Mouse (Mus musculus) adrenal gland, postnatal 4 days (tissue): ENCODE results near the gene Chchd6. TPM values are rescaled to one million over a fixed set of nuclear protein-coding genes. Genes with fewer than 3 reads are reported as not detected.

Experiments used
- DNase-seq, 2 experiments: peaks; one replicate each; pipeline ENCODE4 v3.0.0; 2021 to 2022; ENCODE audit warnings: low spot score in 2 of 2, mixed read lengths in 2 of 2
- total RNA-seq, 2 experiments: library from RNA; stranded (reverse); gene quantifications; 2 replicates each; pipeline ENCODE4 v1.2.3; 2021

The Chchd6 gene
- total RNA-seq, 2 experiments from 2014 or later = 32.9 to 34.8 TPM

DNA sequence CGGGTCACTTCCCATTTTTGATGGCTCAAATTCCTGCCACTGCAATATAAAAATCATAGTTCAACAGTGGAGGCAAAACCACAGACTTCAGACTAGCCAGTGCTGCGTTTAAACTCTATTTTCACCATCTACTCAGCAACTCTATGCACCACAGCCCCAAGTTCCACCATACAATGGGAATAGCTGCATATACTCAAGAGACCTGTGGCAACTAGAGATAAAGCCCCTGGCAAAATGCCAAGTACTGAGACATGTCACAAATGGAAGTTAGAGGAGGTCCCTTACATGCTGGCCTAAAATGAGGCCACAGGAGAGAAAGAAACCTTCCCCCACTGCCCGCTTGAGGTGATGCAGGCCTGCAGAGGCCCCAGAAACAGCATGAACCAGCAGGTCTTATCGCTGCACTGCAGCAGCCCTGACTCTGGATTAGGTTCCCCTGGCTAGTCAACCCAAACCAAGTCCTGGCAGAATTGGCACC, 139.9 kb downstream of the Chchd6 start:
- DNase-seq = no peak

DNA sequence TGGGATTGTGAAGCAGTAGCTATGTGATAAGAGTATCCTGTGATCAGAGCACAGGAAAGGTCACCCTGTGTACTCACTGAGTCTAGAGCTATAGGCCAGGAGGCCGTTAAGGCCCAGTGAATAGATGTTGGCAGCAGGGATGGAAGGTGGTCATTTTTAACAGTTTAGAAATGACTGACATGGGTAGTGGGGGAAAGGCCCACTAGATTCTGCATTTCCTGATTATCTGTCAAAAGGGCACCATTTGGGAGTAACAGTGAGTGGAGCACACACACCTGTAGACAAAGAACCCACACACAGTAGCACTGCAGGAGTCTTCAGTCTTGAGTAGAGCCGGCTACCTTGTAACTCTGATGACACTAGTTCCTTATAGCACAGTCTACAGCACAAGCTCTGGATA, 141.0 kb downstream of the Chchd6 start:
- DNase-seq = no peak

DNA sequence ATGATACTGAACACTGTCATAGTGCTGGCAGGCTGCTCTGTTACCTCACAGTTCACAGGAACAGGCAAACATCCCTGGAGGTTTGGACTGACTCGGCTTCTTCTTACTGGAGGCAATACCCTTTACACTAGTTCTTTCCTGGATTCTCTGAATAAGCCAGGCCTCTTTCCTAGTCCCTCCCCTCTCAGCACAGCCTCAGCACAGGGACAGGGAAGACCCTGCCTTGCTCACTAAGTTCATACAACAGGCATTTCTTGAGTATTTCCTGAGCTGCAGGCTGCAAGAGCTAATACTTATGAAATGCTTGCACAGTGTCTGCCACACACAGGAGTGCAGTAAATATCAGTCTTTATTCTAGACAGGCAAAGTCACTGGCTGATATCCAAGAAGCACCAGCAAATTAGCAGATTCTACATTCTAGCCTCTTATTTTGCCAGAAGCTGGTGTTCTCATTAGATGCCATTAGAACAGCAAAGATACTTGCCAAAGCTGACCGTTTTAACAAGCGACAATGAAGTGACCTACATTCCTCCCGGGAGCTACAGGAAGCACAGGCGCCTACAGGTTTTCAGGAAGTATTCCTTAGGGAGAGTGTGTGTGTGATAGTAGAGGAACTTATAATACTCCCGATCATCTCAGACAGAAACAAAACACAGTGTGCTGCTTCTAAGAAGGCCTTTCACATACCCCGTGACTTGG, 142.3 kb downstream of the Chchd6 start:
- DNase-seq = no peak

DNA sequence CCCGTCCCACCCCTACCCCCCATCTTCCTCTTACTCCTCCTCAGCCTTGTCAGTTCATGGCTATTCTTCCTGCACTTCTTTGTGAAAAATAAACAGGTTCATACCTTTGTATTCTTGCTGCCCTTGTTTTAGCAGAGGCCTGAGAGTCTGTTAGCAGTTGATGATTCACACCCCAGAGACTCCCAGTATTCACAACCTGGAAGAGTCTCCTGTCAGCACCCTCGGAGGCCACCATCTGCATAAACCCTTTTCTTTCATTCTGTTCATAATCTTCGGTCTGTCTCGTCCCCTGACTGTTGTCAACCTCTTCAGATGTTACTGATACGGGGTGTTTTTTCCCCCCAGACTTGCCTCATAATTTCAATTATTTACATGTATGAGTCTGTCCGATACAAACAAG, 143.1 kb downstream of the Chchd6 start:
- DNase-seq = no peak

DNA sequence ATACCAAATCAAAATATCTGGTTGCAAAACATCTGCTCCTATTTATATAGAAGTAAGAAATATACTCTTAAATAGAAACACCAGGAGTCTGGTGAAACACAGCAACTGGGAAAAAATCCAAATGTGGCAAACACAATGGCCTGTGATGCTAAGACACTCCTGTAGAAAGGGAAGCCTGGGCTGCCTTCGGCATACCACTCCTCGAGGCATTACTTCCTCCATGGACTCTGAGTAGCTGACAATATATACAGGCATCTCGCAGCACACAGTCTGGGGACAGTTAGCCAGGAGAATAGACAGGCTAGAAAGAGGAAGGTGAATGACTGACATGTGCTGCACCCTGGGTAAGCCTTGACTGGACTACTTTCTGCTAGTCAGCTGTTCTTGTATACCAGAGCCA, 146.7 kb downstream of the Chchd6 start:
- DNase-seq = no peak

DNA sequence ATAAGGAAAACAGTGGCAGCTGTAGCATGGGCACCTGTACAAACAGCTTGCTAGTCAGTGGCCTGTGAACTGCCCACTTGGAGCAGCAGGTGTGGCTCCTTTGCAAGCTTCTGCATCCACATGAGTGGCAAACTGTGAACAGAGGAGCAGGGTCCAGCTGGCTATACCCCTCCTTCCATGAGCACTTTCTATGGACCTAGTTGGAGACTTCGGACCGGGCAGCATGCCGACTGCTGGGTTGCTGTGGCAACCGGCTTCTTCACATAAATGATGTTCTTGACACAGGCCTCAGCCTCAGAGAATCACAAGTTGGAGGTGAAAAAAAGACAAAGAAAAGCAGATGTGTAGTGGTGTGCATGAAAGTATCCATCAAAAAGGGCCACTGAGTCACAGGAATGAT, 154.8 kb downstream of the Chchd6 start:
- no peak for DNase-seq

DNA sequence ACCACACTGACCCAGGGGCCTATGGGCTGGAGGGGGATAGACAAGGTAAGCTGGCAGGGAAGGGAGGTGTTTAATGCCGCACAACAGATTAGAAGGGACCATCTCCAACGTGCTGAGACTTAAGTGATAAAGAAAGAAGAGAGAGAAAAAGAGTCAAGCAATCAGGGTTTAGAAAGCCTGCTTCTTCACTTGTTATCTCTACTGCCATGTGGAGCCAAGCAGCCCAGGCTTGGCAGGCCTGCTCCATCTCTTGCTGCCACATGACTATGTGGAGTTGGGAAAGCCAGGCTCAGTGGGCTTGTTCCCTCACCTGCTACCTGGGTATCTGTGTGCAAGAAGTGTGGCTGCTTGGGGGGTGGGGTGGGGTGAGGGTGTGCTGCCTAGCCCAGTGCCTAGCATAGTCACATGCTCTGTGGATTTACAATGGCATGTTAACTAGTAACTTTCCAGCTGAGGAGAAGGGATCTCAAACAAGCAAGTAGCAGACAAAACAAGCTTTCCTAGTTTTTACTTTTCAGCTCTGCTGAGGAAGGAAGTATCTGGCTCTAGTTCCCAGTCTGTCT, 163.5 kb downstream of the Chchd6 start:
- DNase-seq = no peak

DNA sequence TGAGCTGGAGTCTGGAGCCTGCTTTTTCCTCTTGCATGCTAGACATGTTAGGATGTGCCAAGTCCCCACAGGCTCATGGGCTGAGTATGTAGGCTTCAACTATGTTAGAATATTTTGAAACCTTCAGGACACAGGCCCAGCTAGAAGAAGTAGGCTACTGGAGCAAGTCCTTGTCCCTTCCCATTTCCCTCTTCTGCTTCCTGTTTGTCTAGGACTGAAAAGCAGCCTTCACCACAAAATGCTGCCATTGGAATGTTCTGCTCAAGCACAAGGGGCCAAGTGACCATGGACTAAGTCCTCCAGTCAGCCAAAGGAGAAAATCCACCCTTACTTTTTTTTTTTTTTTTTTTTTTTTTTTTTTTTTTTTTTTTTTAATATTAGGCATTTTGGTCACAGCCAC, 164.7 kb downstream of the Chchd6 start:
- no peak for DNase-seq

DNA sequence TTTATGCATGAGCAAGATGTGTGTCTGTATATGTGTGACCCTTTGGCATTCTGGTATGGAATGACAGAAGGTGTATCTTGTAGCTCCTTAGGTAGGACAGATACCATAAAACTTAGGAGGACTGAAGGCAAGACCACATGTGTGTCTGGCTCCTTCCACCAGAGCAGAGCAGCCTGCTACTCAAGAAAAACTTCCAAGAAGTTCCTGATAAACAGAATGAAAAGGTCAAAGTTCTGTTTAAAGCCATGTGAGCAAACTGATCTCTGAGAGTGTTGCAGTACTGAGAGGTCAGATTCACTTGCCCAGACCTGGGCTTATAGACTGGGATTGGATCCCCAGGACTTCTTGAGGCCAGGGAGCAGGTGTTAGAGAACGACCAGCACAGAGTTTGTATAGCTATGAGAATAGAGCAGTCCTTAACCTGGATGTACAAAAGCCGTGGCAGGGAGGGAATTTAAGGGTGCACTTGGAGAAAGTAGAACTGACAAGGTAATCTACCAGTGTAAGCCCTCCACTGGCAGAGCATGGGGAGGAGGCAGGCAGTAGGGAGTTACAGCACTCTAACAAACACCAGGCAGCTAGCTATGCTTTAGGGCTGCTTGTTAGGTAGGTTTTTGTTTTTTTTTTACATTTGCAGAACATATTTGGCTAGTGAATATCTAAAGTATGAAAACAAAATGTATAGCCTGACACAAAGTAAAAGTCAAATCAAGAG, 166.6 kb downstream of the Chchd6 start:
- DNase-seq = no peak

DNA sequence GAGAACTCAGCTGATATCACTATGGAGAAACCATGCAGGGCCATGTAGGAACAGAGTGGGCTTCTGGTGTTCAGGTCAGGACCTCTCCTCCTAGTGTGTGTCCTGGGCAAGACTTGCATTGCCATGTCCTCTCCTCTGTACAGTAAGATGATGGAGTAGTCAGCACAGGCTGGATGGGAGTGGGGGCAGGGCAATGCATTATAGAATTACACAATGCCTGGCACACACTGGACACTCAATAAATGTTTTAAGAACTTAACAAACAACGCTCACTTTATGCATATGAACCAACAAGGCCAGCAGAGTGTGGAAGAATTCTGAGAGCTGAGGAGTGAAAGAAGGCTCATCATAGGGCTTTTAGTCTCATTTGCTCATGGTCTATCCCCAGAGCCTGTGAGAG, 171.0 kb downstream of the Chchd6 start:
- no peak for DNase-seq

DNA sequence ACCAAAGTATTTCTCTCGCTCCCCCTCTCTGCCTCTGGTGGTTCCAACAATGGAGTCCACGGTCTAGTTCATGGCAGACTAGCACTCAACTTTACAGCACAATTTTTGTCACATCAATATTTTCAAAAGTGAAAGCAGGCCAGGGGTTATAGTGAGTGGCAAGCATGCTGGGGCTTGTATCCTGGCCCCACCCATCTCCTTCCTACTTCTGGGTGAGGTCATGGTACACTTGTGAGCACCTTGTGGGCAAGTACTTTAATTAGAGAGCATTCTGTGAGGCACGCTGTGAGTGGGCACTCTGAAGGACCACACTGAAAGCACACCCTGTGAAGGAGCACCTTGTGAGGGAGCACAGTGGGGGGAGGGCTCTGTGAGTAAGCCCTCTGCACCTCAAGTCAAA, 172.8 kb downstream of the Chchd6 start:
- no peak for DNase-seq

DNA sequence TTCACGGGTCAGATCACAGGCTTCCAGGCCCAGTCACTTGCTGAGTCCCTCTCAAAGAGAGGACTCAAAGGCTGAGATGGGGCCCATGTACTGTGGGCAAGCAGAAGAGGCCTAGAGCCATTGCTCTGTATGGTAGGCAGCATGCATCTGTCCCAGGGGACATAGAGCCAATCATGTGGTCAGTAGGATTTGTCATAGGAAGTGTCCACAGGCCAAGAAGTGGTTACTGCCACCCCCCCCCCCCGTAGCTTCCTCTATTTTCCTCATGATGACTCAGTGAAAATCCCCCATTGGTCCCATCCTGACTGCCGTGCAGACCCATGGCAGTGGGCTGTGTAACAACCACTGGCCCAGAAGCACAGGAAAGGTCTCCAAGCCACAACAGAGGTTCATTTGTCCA, 173.5 kb downstream of the Chchd6 start:
- no peak for DNase-seq

DNA sequence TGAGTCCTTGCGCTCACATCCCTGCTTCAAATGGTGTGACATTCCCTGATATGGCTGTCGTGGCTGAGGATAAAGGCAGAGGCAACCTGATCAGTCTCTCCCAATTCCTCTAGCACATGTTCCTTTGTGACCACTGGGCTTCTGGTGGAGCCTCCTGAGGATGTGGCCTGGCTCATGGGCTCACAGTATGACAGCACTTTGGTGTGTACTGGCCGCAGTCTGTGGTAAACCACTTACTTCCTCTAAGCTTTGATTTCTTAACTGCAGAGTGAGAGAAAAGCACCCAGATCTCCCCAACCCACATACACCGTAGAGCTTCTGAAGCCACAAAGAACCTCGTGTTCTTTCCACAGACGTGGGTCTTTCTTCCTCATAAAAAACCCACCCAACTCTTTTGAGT, 173.9 kb downstream of the Chchd6 start:
- no peak for DNase-seq

DNA sequence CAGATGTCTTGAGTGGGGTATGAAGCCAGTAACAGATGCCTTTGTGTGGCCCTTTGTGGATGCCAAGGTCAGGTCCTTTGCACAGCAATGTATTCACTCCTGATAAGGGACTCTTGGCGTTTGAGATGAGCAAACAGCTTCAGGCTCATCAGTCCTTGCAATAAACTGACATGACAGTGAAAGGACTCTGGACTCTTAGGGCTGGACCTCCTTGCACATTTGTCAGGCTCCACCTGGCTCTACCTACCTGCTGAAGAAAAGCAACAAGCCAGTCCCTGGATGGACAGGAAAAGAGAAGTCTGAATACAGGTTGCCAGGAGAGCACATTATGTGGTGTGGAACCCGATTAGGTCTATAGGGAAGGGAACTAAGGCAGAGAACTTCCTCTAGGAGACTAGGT, 174.7 kb downstream of the Chchd6 start:
- no peak for DNase-seq

DNA sequence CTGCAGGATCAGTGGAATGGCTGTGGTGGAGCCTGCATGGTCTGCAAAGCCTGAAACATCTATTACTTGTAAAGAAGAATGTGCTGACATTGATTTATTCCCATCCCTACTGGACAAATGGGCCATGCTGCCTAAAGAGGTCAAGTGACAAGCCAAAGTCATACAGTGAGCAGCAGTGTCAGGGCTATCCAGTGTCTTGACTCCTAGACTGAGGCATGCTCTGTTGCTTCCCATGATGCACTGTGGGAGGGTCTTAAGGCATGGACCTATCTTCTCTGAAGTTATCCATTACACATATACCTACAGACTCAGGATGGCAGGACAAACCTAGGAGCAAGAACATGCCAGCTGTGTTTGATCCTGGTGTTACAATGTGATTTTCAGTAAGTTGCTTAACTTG, 175.3 kb downstream of the Chchd6 start:
- DNase-seq = no peak

DNA sequence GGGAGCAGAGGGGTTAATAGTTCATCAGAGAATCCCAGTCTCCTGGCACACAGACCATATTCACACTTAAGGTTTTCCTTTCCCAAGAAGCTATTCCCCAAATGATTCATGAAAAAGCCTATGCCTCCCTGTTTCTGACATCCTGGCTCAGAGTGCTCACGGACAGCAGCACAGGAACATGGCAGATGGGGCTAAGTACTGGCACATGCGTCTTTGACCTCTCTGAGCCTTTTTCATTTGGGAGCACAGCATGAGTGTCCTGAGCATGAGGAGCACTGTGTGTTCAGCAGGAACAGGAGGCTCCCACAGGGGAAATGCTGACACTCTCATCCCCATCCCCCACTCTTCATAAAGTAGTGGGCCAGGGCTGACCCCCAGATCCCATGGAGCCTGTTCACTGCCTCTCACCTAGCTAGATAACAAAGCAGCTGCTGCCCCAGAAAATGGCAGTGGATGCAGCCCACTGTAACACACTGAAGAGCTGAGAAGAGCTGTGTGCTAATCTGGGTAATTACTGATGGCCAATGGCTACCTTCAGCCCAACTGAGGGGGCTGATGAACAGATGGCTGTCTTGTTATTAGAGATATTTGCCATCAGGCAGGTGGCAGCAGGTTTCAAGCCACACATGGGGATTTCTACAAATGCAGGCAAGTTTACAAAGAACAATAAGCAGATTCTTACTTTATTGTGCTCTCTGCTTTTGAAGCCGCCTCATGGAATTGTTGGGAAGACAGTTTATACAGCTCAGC, 176.2 kb downstream of the Chchd6 start:
- no peak for DNase-seq

DNA sequence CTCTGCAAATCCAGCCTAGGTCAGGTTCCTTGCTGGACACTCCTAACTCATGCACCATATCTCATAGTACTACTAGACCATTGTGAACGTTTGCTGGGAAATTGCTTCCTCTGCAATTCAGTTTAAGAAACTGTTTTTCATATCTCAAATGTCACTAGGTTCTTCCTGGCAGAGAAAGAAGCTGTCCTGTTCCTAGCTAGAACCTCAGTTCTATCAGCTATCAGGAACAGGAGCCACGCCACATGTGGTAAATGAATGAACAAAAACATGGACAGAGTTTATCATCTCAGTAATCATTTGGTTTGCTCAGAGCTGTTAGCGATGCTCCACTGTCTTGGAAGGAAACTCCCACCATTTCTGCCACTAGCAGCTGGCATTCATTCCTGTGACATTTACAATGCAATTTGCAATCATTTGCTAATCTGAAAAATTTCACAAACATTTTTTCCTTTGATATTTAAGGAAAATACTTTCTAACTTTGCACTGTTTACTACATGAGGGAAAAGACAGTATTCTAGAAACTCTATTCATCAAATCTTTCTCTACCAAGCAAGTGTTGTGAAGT, 179.3 kb downstream of the Chchd6 start:
- no peak for DNase-seq

DNA sequence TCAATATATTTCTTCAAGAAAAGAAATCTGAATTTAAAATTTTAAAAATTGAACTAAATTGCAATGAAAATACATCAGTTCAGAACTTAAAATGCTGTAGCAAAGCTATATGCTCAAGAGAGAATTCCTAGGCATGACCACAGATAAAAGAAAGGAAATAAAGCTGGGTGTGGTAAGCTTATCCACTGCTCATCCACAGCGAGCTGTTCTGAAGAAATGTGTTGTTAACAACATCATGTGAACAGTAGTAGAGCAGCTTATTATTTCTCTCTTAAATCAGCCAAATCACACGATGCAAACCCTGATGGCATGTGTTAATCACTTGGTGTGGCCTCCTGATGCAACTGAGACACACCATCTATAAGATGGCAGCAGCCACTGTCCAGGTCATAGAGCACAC, 180.4 kb downstream of the Chchd6 start:
- DNase-seq = no peak

DNA sequence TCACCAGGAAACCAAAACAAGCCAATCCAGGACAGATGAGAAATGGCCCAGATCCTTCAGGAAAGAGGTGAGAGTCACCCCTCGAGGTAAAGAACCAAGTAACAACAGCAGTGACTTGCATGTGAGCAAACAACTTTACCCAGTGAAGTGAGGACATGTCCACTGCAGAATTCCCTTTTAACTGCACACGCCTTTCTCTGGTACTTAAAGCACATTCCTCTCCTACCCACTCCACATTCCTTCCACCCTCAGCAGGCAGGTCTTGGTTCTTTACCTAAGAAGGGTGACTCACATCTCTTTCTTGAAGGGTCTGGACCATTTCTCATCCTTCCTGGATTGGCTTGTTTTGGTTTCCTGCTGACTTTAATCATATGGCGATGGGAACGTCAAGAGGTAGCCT, 181.3 kb downstream of the Chchd6 start:
- DNase-seq = no peak

DNA sequence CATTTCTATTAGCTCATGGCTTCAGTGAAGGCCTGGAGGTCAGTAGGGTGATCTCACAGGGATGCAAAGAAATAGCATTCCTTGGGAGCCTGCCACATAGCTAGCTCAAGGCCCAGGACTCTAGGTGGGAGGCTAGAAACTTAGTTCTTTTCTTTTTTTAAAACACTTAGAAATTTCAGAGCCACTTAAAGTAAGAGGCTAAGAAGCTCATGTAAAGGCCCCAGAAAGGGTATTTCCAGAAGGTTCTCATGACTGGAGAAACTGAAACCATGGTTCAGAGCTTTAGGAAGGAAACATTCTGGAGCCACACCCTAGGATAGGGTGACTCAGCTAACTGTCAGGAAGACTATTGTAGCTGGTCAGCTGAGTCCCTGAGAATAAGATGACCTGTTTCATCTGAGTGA, 182.0 kb downstream of the Chchd6 start:
- no peak for DNase-seq

DNA sequence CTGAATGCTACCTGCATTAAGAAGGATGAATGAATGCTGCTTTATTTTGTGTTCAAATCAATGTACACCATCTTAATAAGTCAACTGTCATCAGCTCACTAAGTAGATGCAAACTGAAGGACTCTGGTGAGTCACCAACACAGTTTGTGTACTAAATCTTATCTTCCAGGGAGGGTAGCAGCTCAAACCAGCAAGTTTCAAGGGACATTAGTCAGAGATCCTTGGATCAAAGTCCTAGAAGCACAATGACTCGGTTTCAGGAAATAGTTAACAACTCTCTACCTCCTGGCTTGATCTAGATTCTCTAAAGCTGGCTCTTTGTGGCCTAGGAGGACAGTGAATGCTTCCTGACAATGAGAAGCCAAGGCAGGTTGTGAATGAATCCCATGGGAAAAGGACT, 182.9 kb downstream of the Chchd6 start:
- no peak for DNase-seq

DNA sequence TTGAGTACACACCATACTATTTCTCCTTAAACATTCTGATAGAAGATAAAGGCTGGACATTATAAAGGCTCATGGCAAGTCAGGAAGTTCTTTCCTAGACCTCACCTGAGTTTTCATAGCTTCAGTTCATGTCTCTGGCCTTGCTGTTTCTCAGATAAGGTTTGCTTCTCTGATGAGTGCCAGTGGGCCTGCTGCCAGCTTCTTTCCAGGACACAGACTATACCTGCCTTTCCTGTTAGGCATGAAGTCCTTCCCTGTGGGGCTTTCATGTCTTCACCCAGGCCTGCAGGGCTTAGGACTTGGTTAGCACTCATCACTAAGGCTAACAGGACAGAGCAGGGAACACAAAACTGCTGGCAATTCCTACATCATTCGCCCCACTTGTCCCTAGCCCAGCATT, 186.4 kb downstream of the Chchd6 start:
- DNase-seq = no peak
